Comparison of ENCODE assay signal across 8 mouse cellular contexts in genomic region chr6:54705387-54705909, GRCm38 (mm10). TPM values are rescaled to one million over a fixed set of nuclear protein-coding genes. Genes with fewer than 3 reads are reported as not detected.
A peak's percentile ranks its signal among the peaks of the same experiment; 100 is the strongest.
DNase-seq lines count a peak whose midpoint lies in the region; ATAC-seq and TF ChIP-seq lines count a peak whose summit lies in the region.

No protein-coding gene starts in this region.

- no peak for TF ChIP-seq POLR2A in bone marrow, adult 2 months (IDR thresholded peaks at IDR 0.05; ENCODE audit: borderline replicate concordance, control insufficient read depth, low read depth, low read length)

- TF ChIP-seq CTCF in bone marrow, adult 2 months (IDR thresholded peaks at IDR 0.05; ENCODE audit: control insufficient read depth, insufficient read depth, low read length), result peak; percentile 43; the same call in 1 of the 2 replicates

- peaks cover 2% of the 10 kb centered on the region; the same call in 1 of the 2 replicates for H3K4me1 ChIP-seq in bone marrow, adult 2 months (ENCODE audit: control insufficient read depth, insufficient read depth, low read length)
- H3K4me1 ChIP-seq in forebrain, embryonic 11.5 days (replicated peaks; ENCODE audit: control insufficient read depth, insufficient read depth, low read length), result peaks cover 10% of the 10 kb centered on the region; the same call in 1 of the 2 replicates
- H3K4me1 ChIP-seq in hindbrain, embryonic 12.5 days, result peaks cover 24% of the 10 kb centered on the region
- peaks cover 19% of the 10 kb centered on the region for H3K4me1 ChIP-seq in megakaryocyte, embryonic 14.5 days

- no peak overlapping the region for H3K27ac ChIP-seq in bone marrow, adult 2 months (ENCODE audit: control insufficient read depth, insufficient read depth, low read depth, low read length, poor library complexity)
- no peak overlapping the region for H3K27ac ChIP-seq in forebrain, embryonic 11.5 days (ENCODE audit: low read depth, low read length)
- no peak overlapping the region for H3K27ac ChIP-seq in hindbrain, embryonic 12.5 days

- ATAC-seq in forebrain, embryonic 11.5 days (replicated peaks; ENCODE audit: low FRiP score), result peak; percentile 83
- peak; percentile 73 for ATAC-seq in hindbrain, embryonic 12.5 days (ENCODE audit: low FRiP score)

- no peak overlapping the region; the same call in 1 of the 2 replicates for H3K4me2 ChIP-seq in forebrain, embryonic 11.5 days (ENCODE audit: low read depth, low read length, severe bottlenecking)
- peak overlapping the region; percentile 35 for H3K4me2 ChIP-seq in hindbrain, embryonic 12.5 days (replicated peaks)

- no peaks in the 10 kb centered on the region for H3K9me3 ChIP-seq in forebrain, embryonic 11.5 days (ENCODE audit: control insufficient read depth, low read length)
- no peaks in the 10 kb centered on the region; the same call in 1 of the 2 replicates for H3K9me3 ChIP-seq in hindbrain, embryonic 12.5 days (replicated peaks)
- H3K9me3 ChIP-seq in megakaryocyte, embryonic 14.5 days, result peaks cover 11% of the 10 kb centered on the region

- WGBS in bone marrow, adult 2 months, result 36% methylated on average over 11 of the region's 11 CpGs
- WGBS in forebrain, embryonic 11.5 days, result 21% methylated on average over 11 of the region's 11 CpGs
- 18% methylated on average over 11 of the region's 11 CpGs for WGBS in hindbrain, embryonic 12.5 days

- H3K9ac ChIP-seq in forebrain, embryonic 11.5 days (ENCODE audit: low read length), result peak overlapping the region; percentile 1; the same call in 1 of the 2 replicates
- no peak overlapping the region for H3K9ac ChIP-seq in hindbrain, embryonic 12.5 days

- intact Hi-C loops in gastrocnemius, postnatal 14 days (cut with DNase I; ENCODE audit: low total_unique reads), result loop anchor here (10.0 kb wide), 2 partner anchors 209 to 299 kb away; no protein-coding TSS in a partner anchor
- intact Hi-C loops in gastrocnemius, postnatal 36 days (cut with DNase I), result loop anchor here (5.0 kb wide), 2 partner anchors 212 to 287 kb away; partner anchors contain the start of gene Ggct
- intact Hi-C loops in left cerebral cortex, postnatal 14 days (cut with DNase I), result loop anchor here (5.0 to 10.0 kb wide), 3 partner anchors 209 to 459 kb away; partner anchors contain the start of gene Nod1

- H3K27me3 ChIP-seq in forebrain, embryonic 11.5 days (ENCODE audit: control insufficient read depth, insufficient read depth, low read length), result no peaks in the 10 kb centered on the region
- H3K27me3 ChIP-seq in hindbrain, embryonic 12.5 days, result peaks cover 2% of the 10 kb centered on the region; the same call in 1 of the 2 replicates
- H3K27me3 ChIP-seq in megakaryocyte, embryonic 14.5 days (replicated peaks), result peaks cover 50% of the 10 kb centered on the region

- peak; percentile 29 for DNase-seq in gastrocnemius, postnatal 14 days
- no peak for DNase-seq in gastrocnemius, postnatal 36 days
- DNase-seq in forebrain, embryonic 11.5 days (ENCODE audit: low spot score), result peak; percentile 60
- peak; percentile 55 to 80 for DNase-seq in left cerebral cortex, postnatal 14 days (ENCODE audit: low spot score in 2 of 2)
- DNase-seq in skeletal muscle tissue, adult 2 months (ENCODE audit: low read depth, low spot score), result peak; percentile 43

- no peaks in the 10 kb centered on the region for H3K36me3 ChIP-seq in forebrain, embryonic 11.5 days (ENCODE audit: control insufficient read depth, insufficient read depth, low read length)
- no peaks in the 10 kb centered on the region for H3K36me3 ChIP-seq in hindbrain, embryonic 12.5 days
- H3K36me3 ChIP-seq in megakaryocyte, embryonic 14.5 days (replicated peaks; ENCODE audit: low read length), result peaks cover 3% of the 10 kb centered on the region

- peak overlapping the region; percentile 17 for H3K4me3 ChIP-seq in bone marrow, adult 2 months (replicated peaks; ENCODE audit: control insufficient read depth, low read depth, low read length)
- H3K4me3 ChIP-seq in forebrain, embryonic 11.5 days (ENCODE audit: low read depth, low read length), result no peak overlapping the region
- H3K4me3 ChIP-seq in hindbrain, embryonic 12.5 days, result 0 out of 2 replicates have a peak overlapping the region, but pooled peaks have one; percentile 7
- H3K4me3 ChIP-seq in megakaryocyte, embryonic 14.5 days (replicated peaks), result peak overlapping the region; percentile 84

RNA-seq across cellular contexts. Expression of gene Mturn, which starts 24.0 kb away (rescaled TPM):
- 1 to 10 TPM; 6.9 to 8.0 TPM for total RNA-seq in gastrocnemius, postnatal 14 days (2021)
- 1 to 10 TPM; 5.3 to 6.1 TPM for total RNA-seq in gastrocnemius, postnatal 36 days (2021)
- 4.4 and 4.6 TPM in 2 replicates for polyA plus RNA-seq in bone marrow, adult 2 months (2011; ENCODE audit: insufficient read depth, insufficient read length, low replicate concordance, missing spikeins)
- polyA plus RNA-seq in forebrain, embryonic 11.5 days (2014; fragmentation: Nextera tagmentation; extraction: Ambion mirVana), result 18.5 and 20.0 TPM in 2 replicates
- 54.5 and 59.9 TPM in 2 replicates for polyA plus RNA-seq in hindbrain, embryonic 12.5 days (2016; fragmentation: Nextera tagmentation; extraction: Ambion mirVana)
- 10 to 100 TPM; 91.4 to 98.7 TPM for total RNA-seq in left cerebral cortex, postnatal 14 days (2021)
- 0.16 TPM in 1 of 2 replicates, not detected in the other for polyA plus RNA-seq in megakaryocyte, embryonic 14.5 days (2012; ENCODE audit: insufficient read depth, low replicate concordance)

Comparison
In these comparisons a context has a peak if more than half of its experiments do, and no peak if none do; other contexts are left out.
1. DNase-seq: peak in gastrocnemius, postnatal 14 days (single experiment), forebrain, embryonic 11.5 days (single experiment), left cerebral cortex, postnatal 14 days (2 of 2) and skeletal muscle tissue, adult 2 months (single experiment); none in gastrocnemius, postnatal 36 days (0 of 2).